Mouse (Mus musculus): Measurements from ENCODE around the gene Arfgap1.

- TF ChIP-seq CTCF (IDR thresholded peaks at IDR 0.05; ENCODE audit: extremely low read depth, insufficient read length, insufficient replicate concordance, low read depth, low read length) (no peak), POLR2A (IDR thresholded peaks at IDR 0.05; ENCODE audit: low read depth, low read length) (no peak)
Measured at GRCm38 (mm10) chr2:180919913-180920809, 46.9 kb upstream of the Arfgap1 start.

Data from small intestine, adult 2 months (tissue).